Mouse (Mus musculus) intestine, postnatal 0 days (tissue): ENCODE measurements around the gene Gm21750. TPM values are rescaled to one million over a fixed set of nuclear protein-coding genes. Genes with fewer than 3 reads are reported as not detected.
"Not testable (repeated sequence)": the region's sequence is repeated elsewhere in the genome, so short reads cannot be mapped to it uniquely, and the experiment has no call there.

Source experiments
- ATAC-seq: fragments of 200-750 bp; cut with Nextera tagmentation; 2 replicates; pipeline ENCODE4 v1.8.0; 2017; ENCODE audit warnings: mild to moderate bottlenecking, moderate TSS enrichment, moderate library complexity
- H3K27ac ChIP-seq: fragments of 300-500 bp; sonication (generic); 2 replicates; pipeline ENCODE4 v1.5.1; 2014; ENCODE audit warnings: mild to moderate bottlenecking, low read depth, low read length, moderate library complexity
- H3K27me3 ChIP-seq: fragments of 300-500 bp; sonication (generic); replicated peaks from 2 replicates; pipeline ENCODE4 v1.6.1; 2014; ENCODE audit warnings: low read length, mixed read lengths; ENCODE audit not compliant: control insufficient read depth, insufficient read depth
- H3K36me3 ChIP-seq: fragments of 300-500 bp; sonication (generic); 2 replicates; pipeline ENCODE4 v1.6.1; 2014; ENCODE audit warnings: mild to moderate bottlenecking, moderate library complexity; ENCODE audit not compliant: control insufficient read depth, insufficient read depth
- H3K4me1 ChIP-seq: fragments of 300-500 bp; sonication (generic); replicated peaks from 2 replicates; pipeline ENCODE4 v1.6.1; 2014; ENCODE audit warnings: antibody characterized with exemption, low read length, mixed read lengths; ENCODE audit not compliant: control insufficient read depth, insufficient read depth
- H3K4me2 ChIP-seq: fragments of 300-500 bp; sonication (generic); replicated peaks from 2 replicates; pipeline ENCODE4 v1.6.1; 2014; ENCODE audit warnings: low read depth, mild to moderate bottlenecking, moderate library complexity
- H3K4me3 ChIP-seq: fragments of 300-500 bp; sonication (generic); 2 replicates; pipeline ENCODE4 v1.5.1; 2014; ENCODE audit warnings: low read depth, low read length
- H3K9ac ChIP-seq: fragments of 300-500 bp; sonication (generic); 2 replicates; pipeline ENCODE4 v1.6.1; 2014; ENCODE audit warnings: mild to moderate bottlenecking, low read depth, low read length
- H3K9me3 ChIP-seq: fragments of 300-500 bp; sonication (generic); 2 replicates; pipeline ENCODE4 v1.6.1; 2016; ENCODE audit warnings: mixed run types; ENCODE audit not compliant: control insufficient read depth
- CTCF ChIP-seq: sonication (generic); IDR thresholded peaks from 2 replicates; pipeline ENCODE4 v1.5.1; 2016; ENCODE audit warnings: low read depth, mild to moderate bottlenecking, control low read depth, antibody characterized with exemption, moderate library complexity
- WGBS: fragments of 180-500 bp; shearing (Covaris S2); extraction: QIAGEN DNeasy Blood & Tissue Kit; methylation state at CpG from one replicate; pipeline ENCODE4 v1.1.7; 2014; 5-methylcytosine and 5-hydroxymethylcytosine counted together
- polyA plus RNA-seq: library from polyadenylated mRNA; unstranded; fragments of >200 nt; fragmentation: Nextera tagmentation; extraction: Ambion mirVana; gene quantifications from 2 replicates; pipeline ENCODE4 v1.2.1, GENCODE M21; 2015

Gm21750 gene
- polyA plus RNA-seq, result not detected in 2 replicates

- H3K36me3 ChIP-seq, H3K27me3 ChIP-seq, H3K27ac ChIP-seq, H3K9ac ChIP-seq, ATAC-seq, H3K9me3 ChIP-seq, H3K4me1 ChIP-seq, H3K4me3 ChIP-seq, H3K4me2 ChIP-seq: not testable (repeated sequence)
- 88% methylated on average over 3 of the region's 3 CpGs for WGBS
Measured at GRCm38 (mm10) chr14:73660925-73661324, at the start of gene Gm21750. Gene Gm21750, plus strand, starts transcription at chr14:73661225.

DNA sequence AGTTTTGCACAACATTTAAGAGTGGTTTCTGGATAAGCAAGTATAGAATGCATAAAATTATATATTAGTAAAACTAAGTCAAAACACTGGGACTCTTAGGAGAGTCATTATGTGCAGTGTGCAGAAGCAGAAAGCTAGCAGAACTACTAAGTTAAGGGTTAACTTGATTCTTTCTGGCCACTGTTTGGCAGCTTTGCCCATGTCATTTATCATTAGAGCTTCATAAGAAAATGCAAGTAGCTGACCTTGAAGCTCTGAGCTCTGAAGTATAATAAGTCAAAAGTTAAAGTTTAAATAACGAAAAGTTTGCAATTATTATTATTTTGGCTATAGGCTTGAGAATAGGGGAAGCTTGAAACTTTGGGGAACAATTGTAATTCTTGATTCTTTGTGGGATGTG is 46.1 kb upstream of the Gm21750 start:
- not testable (repeated sequence) for H3K4me2 ChIP-seq, H3K4me1 ChIP-seq, H3K4me3 ChIP-seq, H3K9me3 ChIP-seq, ATAC-seq, H3K27ac ChIP-seq, H3K9ac ChIP-seq, H3K36me3 ChIP-seq, H3K27me3 ChIP-seq
- WGBS, result 57% methylated on average over 1 of the region's 1 CpGs

- Histone ChIP-seq H3K9ac (no peak overlapping the region), H3K36me3 (no peaks in the 10 kb centered on the region), H3K27me3 (no peaks in the 10 kb centered on the region), H3K4me1 (no peaks in the 10 kb centered on the region), H3K27ac (no peak overlapping the region), H3K9me3 (no peaks in the 10 kb centered on the region), H3K4me3 (no peak overlapping the region), H3K4me2 (no peak overlapping the region)
- WGBS, result 82% methylated on average over 3 of the region's 3 CpGs
- TF ChIP-seq CTCF, result no peak
- ATAC-seq, result no peak
Measured at GRCm38 (mm10) chr14:73620880-73621279, 40.1 kb upstream of the Gm21750 start.

GRCm38 (mm10) chr14:73622988-73623387 is 38.0 kb upstream of the Gm21750 start:
- 79% methylated on average over 1 of the region's 1 CpGs for WGBS
- Histone ChIP-seq H3K9ac (no peak overlapping the region), H3K4me1 (no peaks in the 10 kb centered on the region), H3K9me3 (no peaks in the 10 kb centered on the region), H3K27ac (no peak overlapping the region), H3K4me2 (no peak overlapping the region), H3K4me3 (no peak overlapping the region), H3K36me3 (no peaks in the 10 kb centered on the region), H3K27me3 (no peaks in the 10 kb centered on the region)
- ATAC-seq, result no peak
- no peak for TF ChIP-seq CTCF

GRCm38 (mm10) chr14:73625469-73625868 is 35.6 kb upstream of the Gm21750 start:
- no peak overlapping the region for H3K4me2 ChIP-seq
- no peaks in the 10 kb centered on the region for H3K27me3 ChIP-seq
- no peak for ATAC-seq
- H3K9me3 ChIP-seq, result no peaks in the 10 kb centered on the region
- H3K4me3 ChIP-seq, result no peak overlapping the region
- H3K36me3 ChIP-seq, result no peaks in the 10 kb centered on the region
- H3K27ac ChIP-seq, result no peak overlapping the region
- H3K4me1 ChIP-seq, result no peaks in the 10 kb centered on the region
- peak; percentile 57 for TF ChIP-seq CTCF
- 75% methylated on average over 3 of the region's 3 CpGs for WGBS
- H3K9ac ChIP-seq, result no peak overlapping the region

GRCm38 (mm10) chr14:73631511-73631910 is 29.5 kb upstream of the Gm21750 start:
- H3K27ac ChIP-seq, result no peak overlapping the region
- no peaks in the 10 kb centered on the region for H3K27me3 ChIP-seq
- no peaks in the 10 kb centered on the region for H3K9me3 ChIP-seq
- H3K36me3 ChIP-seq, result no peaks in the 10 kb centered on the region
- H3K4me1 ChIP-seq, result no peaks in the 10 kb centered on the region
- ATAC-seq, result no peak
- WGBS, result 63% methylated on average over 4 of the region's 4 CpGs
- no peak overlapping the region for H3K9ac ChIP-seq
- no peak for TF ChIP-seq CTCF
- no peak overlapping the region for H3K4me3 ChIP-seq
- no peak overlapping the region for H3K4me2 ChIP-seq

DNA sequence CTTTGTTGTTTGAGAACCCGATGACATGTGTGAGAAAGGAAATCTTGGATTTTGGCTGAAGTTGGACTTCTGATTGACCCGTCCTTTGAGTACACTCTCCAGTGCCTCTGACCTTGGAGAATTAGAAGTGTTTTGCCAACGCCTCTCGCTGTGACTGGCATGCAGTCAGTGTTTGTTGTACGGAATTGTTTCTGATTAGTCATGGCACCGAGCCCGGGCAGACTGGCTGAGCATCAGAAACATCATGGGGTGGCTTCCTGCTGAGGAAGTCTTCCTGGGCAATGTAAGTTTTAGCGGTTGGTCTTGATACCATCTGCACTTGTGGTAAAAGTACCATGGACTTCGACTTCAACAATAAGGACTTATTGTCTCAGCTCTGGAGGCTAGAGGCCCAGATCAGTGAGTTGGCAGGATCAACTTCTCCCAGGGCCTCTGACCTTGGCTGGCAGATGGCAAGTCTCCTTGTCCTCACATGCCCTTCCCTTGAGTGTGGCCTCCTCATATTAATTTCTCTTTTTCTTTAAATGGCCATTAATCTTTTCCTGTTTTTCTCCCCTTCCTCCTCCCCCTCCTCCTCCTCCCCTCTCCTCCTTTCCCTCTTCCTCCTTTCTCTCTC is 28.3 kb upstream of the Gm21750 start:
- 74% methylated on average over 9 of the region's 9 CpGs for WGBS
- Histone ChIP-seq H3K9me3 (no peaks in the 10 kb centered on the region), H3K4me1 (no peaks in the 10 kb centered on the region), H3K27ac (no peak overlapping the region), H3K4me3 (no peak overlapping the region), H3K27me3 (no peaks in the 10 kb centered on the region), H3K36me3 (no peaks in the 10 kb centered on the region), H3K4me2 (no peak overlapping the region), H3K9ac (no peak overlapping the region)
- ATAC-seq, result 0 out of 2 replicates have a peak, but pooled peaks have one; percentile 45
- no peak for TF ChIP-seq CTCF
